1 mouse cellular context compared by ENCODE assay signal in the genomic region with DNA sequence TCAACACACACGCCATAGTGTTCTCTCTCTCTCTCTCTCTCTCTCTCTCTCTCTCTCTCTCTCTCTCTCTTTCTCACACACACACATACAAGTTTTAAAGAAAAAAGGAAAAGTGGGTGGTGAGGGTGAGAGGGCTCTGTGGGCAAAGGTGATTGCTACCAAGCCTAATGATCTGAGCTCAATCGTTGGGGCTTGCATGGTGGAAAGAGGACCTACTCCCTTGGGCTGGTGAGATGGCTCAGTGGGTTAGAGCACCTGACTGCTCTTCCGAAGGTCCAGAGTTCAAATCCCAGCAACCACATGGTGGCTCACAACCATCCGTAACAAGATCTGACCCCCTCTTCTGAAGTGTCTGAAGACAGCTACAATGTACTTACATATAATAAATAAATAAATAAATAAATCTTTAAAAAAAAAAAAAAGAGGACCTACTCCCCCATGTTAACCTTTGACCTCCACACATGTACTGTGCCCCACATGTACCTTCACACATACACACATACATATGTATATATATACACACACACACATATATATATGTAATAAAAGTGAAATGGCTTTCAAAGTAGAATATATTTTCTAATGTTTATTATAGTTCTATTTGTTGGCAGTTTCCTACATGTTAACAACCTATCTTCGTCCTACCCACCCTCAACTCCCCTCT. TPM values are rescaled to one million over a fixed set of nuclear protein-coding genes. Genes with fewer than 3 reads are reported as not detected.
"Had no signal": no experiment of that assay in that cellular context is flagged by ENCODE, and none has a peak within 500 bp of the region (broad histone marks: within the 10 kb centered on the region; RNA-seq: fewer than 3 reads in every experiment).

No protein-coding gene starts in this region.

RNA-seq across cellular contexts. Expression of gene C3, which starts 49.8 kb away (rescaled TPM):
- polyA plus RNA-seq: forebrain, embryonic 11.5 days had no signal
